Mouse (Mus musculus): ENCODE measurements around the gene Rnf216.

- TF ChIP-seq POLR2A (IDR thresholded peaks at IDR 0.05; ENCODE audit: extremely low read depth, insufficient read depth, low read length) (no peak), CTCF (IDR thresholded peaks at IDR 0.05; ENCODE audit: extremely low read depth, insufficient read depth, low read length) (no peak)
These were observed 46.7 kb downstream of the Rnf216 start for GRCm38 (mm10) chr5:143066096-143066495.

Measured in cortical plate, adult 2 months (tissue).